Mouse (Mus musculus): Measurements from ENCODE around the gene Ankrd13b. TPM values are rescaled to one million over a fixed set of nuclear protein-coding genes. Genes with fewer than 3 reads are reported as not detected.
A peak's percentile ranks its signal among the peaks of the same experiment; 100 is the strongest.

Gene Ankrd13b
- polyA plus RNA-seq, 1 experiment from 2014 or later, result 31.9 TPM

DNA sequence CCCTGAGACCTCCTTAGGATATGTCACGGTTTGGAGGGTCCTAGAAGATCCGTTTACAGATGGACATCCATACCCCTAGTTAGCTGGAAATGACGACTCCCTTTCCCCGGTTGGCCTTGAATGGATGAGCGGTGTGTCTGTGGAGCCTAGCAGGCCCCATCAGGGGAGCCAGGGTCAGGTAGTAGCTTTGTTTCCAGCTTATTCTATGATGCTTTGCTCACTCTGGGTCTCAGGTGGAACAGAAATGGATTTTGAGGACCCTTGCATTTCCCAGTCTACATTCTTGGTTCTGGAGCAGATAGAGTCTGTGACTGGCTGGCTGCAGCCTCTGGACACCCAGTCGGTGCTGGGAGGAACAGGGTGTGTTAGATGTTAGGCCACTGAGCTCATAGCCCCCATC lies 5.3 kb upstream of the Ankrd13b start:
- Histone ChIP-seq H3K4me1 (ENCODE audit: control insufficient read depth, insufficient read depth, low read length) (peaks cover 46% of the 10 kb centered on the region), H3K36me3 (ENCODE audit: control insufficient read depth, insufficient read depth, low read length) (no peaks in the 10 kb centered on the region), H3K4me3 (ENCODE audit: low read depth, low read length) (peak overlapping the region; percentile 68), H3K27ac (ENCODE audit: low read length) (no peak overlapping the region; the same call in 1 of the 2 replicates), H3K9ac (ENCODE audit: low read depth, low read length) (peak overlapping the region; percentile 96), H3K9me3 (replicated peaks; ENCODE audit: control insufficient read depth, low read length, poor library complexity, severe bottlenecking) (no peaks in the 10 kb centered on the region), H3K4me2 (ENCODE audit: low read length) (peak overlapping the region; percentile 90), H3K27me3 (ENCODE audit: control insufficient read depth, insufficient read depth, low read depth, low read length) (no peaks in the 10 kb centered on the region)
- ATAC-seq, result no peak
- 77% methylated on average over 6 of the region's 6 CpGs for WGBS

DNA sequence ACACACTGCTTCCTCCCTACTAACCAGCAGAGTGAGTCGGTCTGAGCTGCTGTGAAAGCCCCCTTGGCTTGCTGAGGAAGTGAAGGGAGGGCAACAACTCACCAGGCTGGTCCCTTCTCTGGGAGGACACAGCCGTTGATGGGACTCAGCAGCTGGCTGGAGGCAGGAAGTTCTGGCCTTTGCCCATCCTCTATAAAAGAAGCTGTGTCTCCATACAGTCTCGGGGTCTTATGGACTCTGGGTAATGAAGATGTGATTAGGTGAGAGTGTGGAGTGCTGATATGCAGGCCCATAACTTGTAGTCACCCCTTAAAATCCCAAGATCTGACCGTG lies 4.8 kb upstream of the Ankrd13b start:
- no peaks in the 10 kb centered on the region for H3K9me3 ChIP-seq (replicated peaks; ENCODE audit: control insufficient read depth, low read length, poor library complexity, severe bottlenecking)
- peak overlapping the region; percentile 90 for H3K4me2 ChIP-seq (ENCODE audit: low read length)
- H3K36me3 ChIP-seq (ENCODE audit: control insufficient read depth, insufficient read depth, low read length), result no peaks in the 10 kb centered on the region
- no peak for ATAC-seq
- H3K4me3 ChIP-seq (ENCODE audit: low read depth, low read length), result peak overlapping the region; percentile 68
- H3K9ac ChIP-seq (ENCODE audit: low read depth, low read length), result peak overlapping the region; percentile 96
- WGBS, result 28% methylated on average over 4 of the region's 4 CpGs
- H3K27ac ChIP-seq (ENCODE audit: low read length), result peak overlapping the region; percentile 92
- H3K4me1 ChIP-seq (ENCODE audit: control insufficient read depth, insufficient read depth, low read length), result peaks cover 46% of the 10 kb centered on the region
- H3K27me3 ChIP-seq (ENCODE audit: control insufficient read depth, insufficient read depth, low read depth, low read length), result no peaks in the 10 kb centered on the region

DNA sequence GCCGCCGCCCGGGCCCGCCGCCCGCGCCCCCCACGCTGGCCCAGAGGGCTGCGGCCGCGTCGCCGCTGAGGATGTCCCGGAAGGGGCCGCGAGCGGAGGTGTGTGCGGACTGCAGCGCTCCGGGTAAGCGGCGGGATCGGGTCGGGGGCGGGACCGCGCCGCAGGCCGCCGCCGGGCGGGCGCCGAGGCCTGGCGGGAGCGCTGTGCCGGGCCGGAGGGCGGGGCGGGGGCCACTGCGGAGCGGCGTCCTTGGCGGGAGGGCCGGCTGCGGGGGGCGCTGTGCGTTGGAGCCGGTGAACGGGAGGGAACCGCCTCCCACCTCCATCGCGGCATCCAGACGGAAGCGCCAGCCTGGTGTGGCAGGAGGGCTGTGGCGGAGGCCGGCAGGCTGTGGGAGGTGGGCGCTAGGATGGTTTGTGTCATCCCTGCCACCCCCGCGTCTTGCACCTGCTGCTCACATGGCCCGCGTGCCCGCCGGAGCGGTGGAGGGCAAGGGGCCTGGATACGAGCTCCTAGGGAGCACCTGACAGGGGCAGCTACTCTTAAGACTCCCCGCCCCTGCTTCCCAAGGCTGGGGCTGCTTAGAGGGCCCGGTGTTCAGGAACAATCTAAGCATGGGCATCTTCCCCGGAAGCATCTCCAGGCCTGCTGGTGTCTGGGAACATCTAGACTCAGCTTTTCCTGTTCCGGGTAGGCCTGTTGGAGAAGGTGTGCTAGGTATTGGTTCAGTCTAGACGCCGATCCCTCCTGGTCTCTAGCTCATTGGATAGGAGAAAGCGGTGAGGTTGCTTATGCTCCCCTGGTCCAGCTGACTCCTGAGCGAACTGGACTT lies 4.2 kb upstream of the Ankrd13b start, which contains the start of gene Git1:
Gene Git1, plus strand, starts transcription at position 51 of the 832 bp plus-strand sequence.
- Histone ChIP-seq H3K36me3 (ENCODE audit: control insufficient read depth, insufficient read depth, low read length) (no peaks in the 10 kb centered on the region), H3K27me3 (ENCODE audit: control insufficient read depth, insufficient read depth, low read depth, low read length) (no peaks in the 10 kb centered on the region), H3K27ac (ENCODE audit: low read length) (peak within 1 kb of the TSS; percentile 92), H3K4me3 (ENCODE audit: low read depth, low read length) (peak within 1 kb of the TSS; percentile 68), H3K4me1 (ENCODE audit: control insufficient read depth, insufficient read depth, low read length) (peaks cover 46% of the 10 kb centered on the region), H3K9ac (ENCODE audit: low read depth, low read length) (peak within 1 kb of the TSS; percentile 96), H3K4me2 (ENCODE audit: low read length) (peak within 1 kb of the TSS; percentile 94), H3K9me3 (replicated peaks; ENCODE audit: control insufficient read depth, low read length, poor library complexity, severe bottlenecking) (no peaks in the 10 kb centered on the region)
- no peak for ATAC-seq
- 1% methylated on average over 49 of the region's 74 CpGs for WGBS

GRCm38 (mm10) chr11:77492911-77493332 lies 3.4 kb upstream of the Ankrd13b start:
- peak overlapping the region; percentile 92 for H3K27ac ChIP-seq (ENCODE audit: low read length)
- H3K9me3 ChIP-seq (replicated peaks; ENCODE audit: control insufficient read depth, low read length, poor library complexity, severe bottlenecking), result no peaks in the 10 kb centered on the region
- H3K9ac ChIP-seq (ENCODE audit: low read depth, low read length), result peak overlapping the region; percentile 96
- H3K27me3 ChIP-seq (ENCODE audit: control insufficient read depth, insufficient read depth, low read depth, low read length), result no peaks in the 10 kb centered on the region
- H3K4me1 ChIP-seq (ENCODE audit: control insufficient read depth, insufficient read depth, low read length), result peaks cover 53% of the 10 kb centered on the region
- no peaks in the 10 kb centered on the region for H3K36me3 ChIP-seq (ENCODE audit: control insufficient read depth, insufficient read depth, low read length)
- peak; percentile 71 for ATAC-seq
- peak overlapping the region; percentile 68 for H3K4me3 ChIP-seq (ENCODE audit: low read depth, low read length)
- under 1% methylated on average over 21 of the region's 32 CpGs for WGBS
- H3K4me2 ChIP-seq (ENCODE audit: low read length), result peak overlapping the region; percentile 94

- no peaks in the 10 kb centered on the region for H3K9me3 ChIP-seq (replicated peaks; ENCODE audit: control insufficient read depth, low read length, poor library complexity, severe bottlenecking)
- WGBS, result under 1% methylated on average over 18 of the region's 18 CpGs
Observed at GRCm38 (mm10) chr11:77492311-77492871, 2.9 kb upstream of the Ankrd13b start.

GRCm38 (mm10) chr11:77491502-77492291 lies 2.2 kb upstream of the Ankrd13b start:
- peak; percentile 37 for ATAC-seq
- Histone ChIP-seq H3K36me3 (ENCODE audit: control insufficient read depth, insufficient read depth, low read length) (no peaks in the 10 kb centered on the region), H3K27me3 (ENCODE audit: control insufficient read depth, insufficient read depth, low read depth, low read length) (no peaks in the 10 kb centered on the region), H3K4me3 (ENCODE audit: low read depth, low read length) (peak overlapping the region; percentile 68), H3K9ac (ENCODE audit: low read depth, low read length) (peak overlapping the region; percentile 96), H3K27ac (ENCODE audit: low read length) (peak overlapping the region; percentile 92), H3K4me1 (ENCODE audit: control insufficient read depth, insufficient read depth, low read length) (peaks cover 59% of the 10 kb centered on the region), H3K4me2 (ENCODE audit: low read length) (peak overlapping the region; percentile 94), H3K9me3 (replicated peaks; ENCODE audit: control insufficient read depth, low read length, poor library complexity, severe bottlenecking) (no peaks in the 10 kb centered on the region)
- WGBS, result under 1% methylated on average over 23 of the region's 23 CpGs

More at GRCm38 (mm10) chr11:77492311-77492871, 2.9 kb upstream of the Ankrd13b start:
- Histone ChIP-seq H3K27me3 (ENCODE audit: control insufficient read depth, insufficient read depth, low read depth, low read length) (no peaks in the 10 kb centered on the region), H3K9ac (ENCODE audit: low read depth, low read length) (peak overlapping the region; percentile 96), H3K4me1 (ENCODE audit: control insufficient read depth, insufficient read depth, low read length) (peaks cover 55% of the 10 kb centered on the region), H3K4me3 (ENCODE audit: low read depth, low read length) (peak overlapping the region; percentile 68), H3K4me2 (ENCODE audit: low read length) (peak overlapping the region; percentile 94), H3K36me3 (ENCODE audit: control insufficient read depth, insufficient read depth, low read length) (no peaks in the 10 kb centered on the region), H3K27ac (ENCODE audit: low read length) (peak overlapping the region; percentile 92)
- no peak for ATAC-seq

DNA sequence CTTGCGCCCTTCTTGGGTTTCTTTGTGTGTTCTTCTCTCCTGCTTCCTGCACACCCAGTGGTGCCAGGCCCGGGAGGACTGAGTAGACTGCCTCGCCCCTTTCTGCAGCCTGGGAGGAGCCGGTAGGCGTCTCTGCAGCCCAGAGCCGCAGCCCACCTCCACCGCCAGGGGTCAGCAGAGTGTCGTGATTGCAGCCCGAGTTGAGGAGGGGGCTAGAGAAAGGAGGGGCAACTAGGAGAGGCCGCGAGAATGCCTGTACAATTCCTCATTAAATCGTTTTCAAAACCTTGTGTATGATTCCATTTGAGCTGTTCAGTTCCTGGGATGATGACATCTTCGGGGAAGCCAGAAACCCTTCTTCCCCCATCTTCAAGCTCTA lies 1.6 kb upstream of the Ankrd13b start:
- H3K4me1 ChIP-seq (ENCODE audit: control insufficient read depth, insufficient read depth, low read length), result peaks cover 65% of the 10 kb centered on the region

DNA sequence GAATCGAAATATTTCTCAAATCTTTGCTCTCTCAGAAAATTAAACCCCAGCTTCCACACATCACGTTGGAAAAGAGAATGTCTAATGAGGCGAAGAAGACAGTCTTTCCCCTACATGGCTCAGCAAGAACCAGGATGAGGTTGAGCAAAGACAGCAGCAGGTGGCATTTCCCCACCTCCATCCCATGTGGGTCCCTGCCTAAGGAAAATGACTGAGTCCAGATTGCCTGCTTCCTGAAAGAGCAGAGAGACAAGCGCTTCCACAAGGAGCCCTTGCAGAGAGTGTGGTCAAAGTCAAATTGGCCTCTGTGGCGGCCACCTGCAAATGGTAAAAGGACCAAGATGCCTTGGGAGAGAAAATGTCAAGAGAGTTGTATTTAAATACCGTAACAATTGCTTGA lies 973 bp upstream of the Ankrd13b start:
- H3K4me3 ChIP-seq (ENCODE audit: low read depth, low read length), result peak overlapping the region; percentile 91
- peak overlapping the region; percentile 94 for H3K4me2 ChIP-seq (ENCODE audit: low read length)
- H3K4me1 ChIP-seq (ENCODE audit: control insufficient read depth, insufficient read depth, low read length), result peaks cover 71% of the 10 kb centered on the region
- H3K36me3 ChIP-seq (ENCODE audit: control insufficient read depth, insufficient read depth, low read length), result no peaks in the 10 kb centered on the region
- H3K9me3 ChIP-seq (replicated peaks; ENCODE audit: control insufficient read depth, low read length, poor library complexity, severe bottlenecking), result no peaks in the 10 kb centered on the region
- H3K27me3 ChIP-seq (ENCODE audit: control insufficient read depth, insufficient read depth, low read depth, low read length), result no peaks in the 10 kb centered on the region
- peak overlapping the region; percentile 92 for H3K27ac ChIP-seq (ENCODE audit: low read length)
- no peak for ATAC-seq
- 69% methylated on average over 6 of the region's 6 CpGs for whole genome bisulfite sequencing
- peak overlapping the region; percentile 91 for H3K9ac ChIP-seq (ENCODE audit: low read depth, low read length)

More for the DNA sequence above, 1.6 kb upstream of the Ankrd13b start:
- no peaks in the 10 kb centered on the region for H3K9me3 ChIP-seq (replicated peaks; ENCODE audit: control insufficient read depth, low read length, poor library complexity, severe bottlenecking)
- H3K9ac ChIP-seq (ENCODE audit: low read depth, low read length), result peak overlapping the region; percentile 96
- 0% methylated on average over 13 of the region's 13 CpGs for WGBS
- H3K4me3 ChIP-seq (ENCODE audit: low read depth, low read length), result peak overlapping the region; percentile 68
- no peaks in the 10 kb centered on the region for H3K27me3 ChIP-seq (ENCODE audit: control insufficient read depth, insufficient read depth, low read depth, low read length)
- H3K27ac ChIP-seq (ENCODE audit: low read length), result peak overlapping the region; percentile 92
- no peaks in the 10 kb centered on the region for H3K36me3 ChIP-seq (ENCODE audit: control insufficient read depth, insufficient read depth, low read length)
- ATAC-seq, result peak; percentile 69
- peak overlapping the region; percentile 94 for H3K4me2 ChIP-seq (ENCODE audit: low read length)
